Mouse (Mus musculus): Measurements from ENCODE around the gene Olfr286. TPM values are rescaled to one million over a fixed set of nuclear protein-coding genes. Genes with fewer than 3 reads are reported as not detected.

The Olfr286 gene
- polyA plus RNA-seq (2012; ENCODE audit: insufficient read depth, low replicate concordance), result not detected in 2 replicates

- TF ChIP-seq GATA1 (IDR thresholded peaks at IDR 0.05; ENCODE audit: borderline replicate concordance, low read length), result no peak
- TF ChIP-seq FLI1 (IDR thresholded peaks at IDR 0.05; ENCODE audit: low read length), result no peak
- no peak within 1 kb of the TSS for H3K4me3 ChIP-seq (replicated peaks)
- H3K4me1 ChIP-seq, result peaks cover 15% of the 10 kb centered on the region
- peaks cover 32% of the 10 kb centered on the region for H3K27me3 ChIP-seq (replicated peaks)
- H3K36me3 ChIP-seq (replicated peaks; ENCODE audit: low read length), result no peaks in the 10 kb centered on the region
- peaks cover 9% of the 10 kb centered on the region for H3K9me3 ChIP-seq
Measured at GRCm38 (mm10) chr15:98234350-98234749, at the start of gene Olfr286. Olfr286 (minus strand) TSS chr15:98234450.

- peaks cover 25% of the 10 kb centered on the region for H3K9me3 ChIP-seq
- no peaks in the 10 kb centered on the region for H3K4me1 ChIP-seq
- TF ChIP-seq GATA1 (IDR thresholded peaks at IDR 0.05; ENCODE audit: borderline replicate concordance, low read length) (no peak), FLI1 (IDR thresholded peaks at IDR 0.05; ENCODE audit: low read length) (no peak)
- H3K36me3 ChIP-seq (replicated peaks; ENCODE audit: low read length), result no peaks in the 10 kb centered on the region
- peaks cover 7% of the 10 kb centered on the region for H3K27me3 ChIP-seq (replicated peaks)
- H3K4me3 ChIP-seq (replicated peaks), result no peak overlapping the region
Measured at GRCm38 (mm10) chr15:98257776-98258175, 23.5 kb upstream of the Olfr286 start.

GRCm38 (mm10) chr15:98257193-98257592 lies 22.9 kb upstream of the Olfr286 start, which contains the start of gene H1fnt:
H1fnt (minus strand) TSS chr15:98257293.
- TF ChIP-seq GATA1 (IDR thresholded peaks at IDR 0.05; ENCODE audit: borderline replicate concordance, low read length) (no peak), FLI1 (IDR thresholded peaks at IDR 0.05; ENCODE audit: low read length) (no peak)
- H3K27me3 ChIP-seq (replicated peaks), result peaks cover 7% of the 10 kb centered on the region
- no peaks in the 10 kb centered on the region for H3K4me1 ChIP-seq
- H3K9me3 ChIP-seq, result peaks cover 23% of the 10 kb centered on the region
- no peak within 1 kb of the TSS for H3K4me3 ChIP-seq (replicated peaks)
- no peaks in the 10 kb centered on the region for H3K36me3 ChIP-seq (replicated peaks; ENCODE audit: low read length)

GRCm38 (mm10) chr15:98256271-98256670 lies 22.0 kb upstream of the Olfr286 start:
- no peaks in the 10 kb centered on the region for H3K4me1 ChIP-seq
- peaks cover 7% of the 10 kb centered on the region for H3K27me3 ChIP-seq (replicated peaks)
- H3K4me3 ChIP-seq (replicated peaks), result no peak overlapping the region
- H3K36me3 ChIP-seq (replicated peaks; ENCODE audit: low read length), result no peaks in the 10 kb centered on the region
- TF ChIP-seq GATA1 (IDR thresholded peaks at IDR 0.05; ENCODE audit: borderline replicate concordance, low read length), result no peak
- TF ChIP-seq FLI1 (IDR thresholded peaks at IDR 0.05; ENCODE audit: low read length), result no peak
- H3K9me3 ChIP-seq, result peaks cover 23% of the 10 kb centered on the region

- Histone ChIP-seq H3K27me3 (replicated peaks) (peaks cover 32% of the 10 kb centered on the region), H3K4me3 (replicated peaks) (no peak overlapping the region), H3K4me1 (peaks cover 15% of the 10 kb centered on the region), H3K36me3 (replicated peaks; ENCODE audit: low read length) (no peaks in the 10 kb centered on the region), H3K9me3 (peaks cover 15% of the 10 kb centered on the region)
- no peak for TF ChIP-seq GATA1 (IDR thresholded peaks at IDR 0.05; ENCODE audit: borderline replicate concordance, low read length)
- TF ChIP-seq FLI1 (IDR thresholded peaks at IDR 0.05; ENCODE audit: low read length), result no peak
Measured at GRCm38 (mm10) chr15:98235442-98235841, 1.2 kb upstream of the Olfr286 start.

GRCm38 (mm10) chr15:98226096-98226495 lies 8.2 kb downstream of the Olfr286 start:
- H3K9me3 ChIP-seq, result no peaks in the 10 kb centered on the region
- no peak for TF ChIP-seq FLI1 (IDR thresholded peaks at IDR 0.05; ENCODE audit: low read length)
- no peak for TF ChIP-seq GATA1 (IDR thresholded peaks at IDR 0.05; ENCODE audit: borderline replicate concordance, low read length)
- no peak overlapping the region for H3K4me3 ChIP-seq (replicated peaks)
- H3K36me3 ChIP-seq (replicated peaks; ENCODE audit: low read length), result no peaks in the 10 kb centered on the region
- peaks cover 16% of the 10 kb centered on the region for H3K27me3 ChIP-seq (replicated peaks)
- H3K4me1 ChIP-seq, result no peaks in the 10 kb centered on the region

- peaks cover 19% of the 10 kb centered on the region for H3K27me3 ChIP-seq (replicated peaks)
- no peak for TF ChIP-seq GATA1 (IDR thresholded peaks at IDR 0.05; ENCODE audit: borderline replicate concordance, low read length)
- no peak for TF ChIP-seq FLI1 (IDR thresholded peaks at IDR 0.05; ENCODE audit: low read length)
- no peaks in the 10 kb centered on the region for H3K9me3 ChIP-seq
Measured at GRCm38 (mm10) chr15:98225610-98226009, 8.6 kb downstream of the Olfr286 start.

GRCm38 (mm10) chr15:98222377-98222776 lies 11.9 kb downstream of the Olfr286 start:
- TF ChIP-seq FLI1 (IDR thresholded peaks at IDR 0.05; ENCODE audit: low read length), result no peak
- TF ChIP-seq GATA1 (IDR thresholded peaks at IDR 0.05; ENCODE audit: borderline replicate concordance, low read length), result no peak
- Histone ChIP-seq H3K36me3 (replicated peaks; ENCODE audit: low read length) (no peaks in the 10 kb centered on the region), H3K9me3 (no peaks in the 10 kb centered on the region), H3K4me3 (replicated peaks) (no peak overlapping the region), H3K4me1 (peaks cover 4% of the 10 kb centered on the region), H3K27me3 (replicated peaks) (peaks cover 30% of the 10 kb centered on the region)

More at GRCm38 (mm10) chr15:98225610-98226009, 8.6 kb downstream of the Olfr286 start:
- H3K4me1 ChIP-seq, result no peaks in the 10 kb centered on the region
- H3K36me3 ChIP-seq (replicated peaks; ENCODE audit: low read length), result no peaks in the 10 kb centered on the region
- H3K4me3 ChIP-seq (replicated peaks), result peak overlapping the region; percentile 5

- TF ChIP-seq GATA1 (IDR thresholded peaks at IDR 0.05; ENCODE audit: borderline replicate concordance, low read length) (no peak), FLI1 (IDR thresholded peaks at IDR 0.05; ENCODE audit: low read length) (no peak)
- Histone ChIP-seq H3K4me1 (peaks cover 4% of the 10 kb centered on the region), H3K36me3 (replicated peaks; ENCODE audit: low read length) (no peaks in the 10 kb centered on the region), H3K9me3 (no peaks in the 10 kb centered on the region), H3K4me3 (replicated peaks) (no peak within 1 kb of the TSS), H3K27me3 (replicated peaks) (peaks cover 30% of the 10 kb centered on the region)
Measured at GRCm38 (mm10) chr15:98220877-98221276, 13.4 kb downstream of the Olfr286 start, which contains the start of the genes Gm44579 and Olfr287. Gm44579 (minus strand) TSS chr15:98220977. Olfr287 (minus strand) TSS chr15:98221056.

GRCm38 (mm10) chr15:98214130-98214529 lies 20.1 kb downstream of the Olfr286 start:
- H3K4me3 ChIP-seq (replicated peaks), result no peak overlapping the region
- no peaks in the 10 kb centered on the region for H3K9me3 ChIP-seq
- H3K27me3 ChIP-seq (replicated peaks), result peaks cover 11% of the 10 kb centered on the region
- TF ChIP-seq GATA1 (IDR thresholded peaks at IDR 0.05; ENCODE audit: borderline replicate concordance, low read length), result no peak
- TF ChIP-seq FLI1 (IDR thresholded peaks at IDR 0.05; ENCODE audit: low read length), result no peak
- H3K36me3 ChIP-seq (replicated peaks; ENCODE audit: low read length), result no peaks in the 10 kb centered on the region
- peaks cover under 1% of the 10 kb centered on the region for H3K4me1 ChIP-seq
